Mouse (Mus musculus) kidney, embryonic 14.5 days (tissue): Measurements from ENCODE around the gene Mrps18b. TPM values are rescaled to one million over a fixed set of nuclear protein-coding genes. Genes with fewer than 3 reads are reported as not detected.

Experiments
- ATAC-seq: fragments of 200-750 bp; cut with Nextera tagmentation; 2 replicates; pipeline ENCODE4 v1.8.0; 2017; ENCODE audit warnings: moderate number of reproducible peaks, mild to moderate bottlenecking, moderate TSS enrichment, moderate library complexity; ENCODE audit not compliant: low FRiP score, low TSS enrichment
- H3K27ac ChIP-seq: fragments of 300-500 bp; sonication (generic); 2 replicates; pipeline ENCODE4 v1.5.1; 2014; ENCODE audit warnings: low read depth, mild to moderate bottlenecking, low read length, moderate library complexity, mixed read lengths
- H3K27me3 ChIP-seq: fragments of 300-500 bp; sonication (generic); 2 replicates; pipeline ENCODE4 v1.6.1; 2014; ENCODE audit warnings: mild to moderate bottlenecking, low read length; ENCODE audit not compliant: control insufficient read depth, insufficient read depth
- H3K36me3 ChIP-seq: fragments of 300-500 bp; sonication (generic); 2 replicates; pipeline ENCODE4 v1.6.1; 2014; ENCODE audit warnings: low read length, mixed read lengths; ENCODE audit not compliant: control insufficient read depth, insufficient read depth
- H3K4me1 ChIP-seq: fragments of 300-500 bp; sonication (generic); 2 replicates; pipeline ENCODE4 v1.6.1; 2014; ENCODE audit warnings: low read length, mixed read lengths; ENCODE audit not compliant: control insufficient read depth, insufficient read depth
- H3K4me2 ChIP-seq: fragments of 300-500 bp; sonication (generic); replicated peaks from 2 replicates; pipeline ENCODE4 v1.6.1; 2014; ENCODE audit warnings: low read depth, mild to moderate bottlenecking, low read length
- H3K4me3 ChIP-seq: fragments of 300-500 bp; sonication (generic); 2 replicates; pipeline ENCODE4 v1.5.1; 2014; ENCODE audit warnings: mild to moderate bottlenecking, low read length
- H3K9ac ChIP-seq: fragments of 300-500 bp; sonication (generic); 2 replicates; pipeline ENCODE4 v1.6.1; 2014; ENCODE audit warnings: low read depth, mild to moderate bottlenecking, low read length, moderate library complexity
- H3K9me3 ChIP-seq: fragments of 300-500 bp; sonication (generic); 2 replicates; pipeline ENCODE4 v1.6.1; 2016; ENCODE audit warnings: low read length; ENCODE audit not compliant: control insufficient read depth
- WGBS: fragments of 180-500 bp; shearing (Covaris S2); extraction: QIAGEN DNeasy Blood & Tissue Kit; methylation state at CpG from one replicate; pipeline ENCODE4 v1.1.7; 2014; 5-methylcytosine and 5-hydroxymethylcytosine counted together
- polyA plus RNA-seq: library from polyadenylated mRNA; unstranded; fragments of >200 nt; fragmentation: Nextera tagmentation; extraction: Ambion mirVana; gene quantifications from 2 replicates; pipeline ENCODE4 v1.2.1, GENCODE M21; 2014

Mrps18b gene
- polyA plus RNA-seq, 1 experiment from 2014 or later, result 101 TPM

- Histone ChIP-seq H3K4me3 (peak within 1 kb of the TSS; percentile 83), H3K27ac (peak within 1 kb of the TSS; percentile 82), H3K27me3 (no peaks in the 10 kb centered on the region), H3K4me1 (peaks cover 12% of the 10 kb centered on the region), H3K36me3 (peaks cover 57% of the 10 kb centered on the region), H3K9me3 (no peaks in the 10 kb centered on the region), H3K4me2 (peak within 1 kb of the TSS; percentile 88), H3K9ac (peak within 1 kb of the TSS; percentile 89)
- peak; percentile 93 for ATAC-seq
- WGBS, result under 1% methylated on average over 61 of the region's 86 CpGs
Observed at GRCm38 (mm10) chr17:35896781-35897643, 19.2 kb downstream of the Mrps18b start, which contains the start of gene 2310061I04Rik. 2310061I04Rik (minus strand) TSS chr17:35897431.

GRCm38 (mm10) chr17:35887725-35888124 lies 28.5 kb downstream of the Mrps18b start:
- Histone ChIP-seq H3K4me3 (no peak overlapping the region), H3K27ac (no peak overlapping the region), H3K9ac (no peak overlapping the region), H3K9me3 (no peaks in the 10 kb centered on the region), H3K4me2 (no peak overlapping the region), H3K36me3 (peaks cover 94% of the 10 kb centered on the region), H3K27me3 (no peaks in the 10 kb centered on the region), H3K4me1 (no peaks in the 10 kb centered on the region)
- 72% methylated on average over 17 of the region's 17 CpGs for WGBS
- ATAC-seq, result no peak

- H3K27me3 ChIP-seq, result no peaks in the 10 kb centered on the region
- peaks cover 70% of the 10 kb centered on the region for H3K36me3 ChIP-seq
- WGBS, result 97% methylated on average over 14 of the region's 14 CpGs
Observed at GRCm38 (mm10) chr17:35883777-35884176, 32.4 kb downstream of the Mrps18b start.

GRCm38 (mm10) chr17:35882924-35883323 lies 33.3 kb downstream of the Mrps18b start:
- Histone ChIP-seq H3K9me3 (no peaks in the 10 kb centered on the region), H3K27me3 (no peaks in the 10 kb centered on the region), H3K9ac (no peak overlapping the region), H3K27ac (no peak overlapping the region), H3K4me2 (no peak overlapping the region), H3K4me1 (no peaks in the 10 kb centered on the region; the same call in 1 of the 2 replicates), H3K4me3 (no peak overlapping the region), H3K36me3 (peaks cover 61% of the 10 kb centered on the region)
- ATAC-seq, result no peak
- 93% methylated on average over 17 of the region's 17 CpGs for WGBS

More at GRCm38 (mm10) chr17:35883777-35884176, 32.4 kb downstream of the Mrps18b start:
- H3K27ac ChIP-seq, result no peak overlapping the region
- no peak overlapping the region for H3K9ac ChIP-seq
- H3K4me1 ChIP-seq, result no peaks in the 10 kb centered on the region; the same call in 1 of the 2 replicates
- no peaks in the 10 kb centered on the region for H3K9me3 ChIP-seq
- ATAC-seq, result no peak
- H3K4me3 ChIP-seq, result no peak overlapping the region
- H3K4me2 ChIP-seq, result no peak overlapping the region

- Histone ChIP-seq H3K36me3 (peaks cover 47% of the 10 kb centered on the region), H3K27ac (no peak within 1 kb of the TSS)
Observed at GRCm38 (mm10) chr17:35879245-35880057, 36.7 kb downstream of the Mrps18b start, which contains the start of gene Dhx16. Dhx16 (plus strand) TSS chr17:35879819.

GRCm38 (mm10) chr17:35874721-35875120 lies 41.5 kb downstream of the Mrps18b start:
- H3K9ac ChIP-seq, result no peak overlapping the region
- peaks cover 31% of the 10 kb centered on the region for H3K36me3 ChIP-seq
- no peak for ATAC-seq
- H3K9me3 ChIP-seq, result no peaks in the 10 kb centered on the region
- H3K27me3 ChIP-seq, result no peaks in the 10 kb centered on the region
- no peak overlapping the region for H3K4me2 ChIP-seq
- peaks cover 5% of the 10 kb centered on the region for H3K4me1 ChIP-seq
- 81% methylated on average over 6 of the region's 6 CpGs for WGBS
- H3K27ac ChIP-seq, result no peak overlapping the region
- H3K4me3 ChIP-seq, result no peak overlapping the region

More at GRCm38 (mm10) chr17:35879245-35880057, 36.7 kb downstream of the Mrps18b start, which contains the start of gene Dhx16:
- Histone ChIP-seq H3K4me1 (no peaks in the 10 kb centered on the region; the same call in 1 of the 2 replicates), H3K4me3 (peak within 1 kb of the TSS; percentile 98), H3K9me3 (no peaks in the 10 kb centered on the region), H3K4me2 (peak within 1 kb of the TSS; percentile 63), H3K27me3 (no peaks in the 10 kb centered on the region), H3K9ac (peak within 1 kb of the TSS; percentile 91)
- WGBS, result 6% methylated on average over 66 of the region's 66 CpGs
- peak; percentile 90 for ATAC-seq

- Histone ChIP-seq H3K27me3 (no peaks in the 10 kb centered on the region), H3K27ac (no peak overlapping the region), H3K4me2 (no peak overlapping the region), H3K4me1 (peaks cover 13% of the 10 kb centered on the region), H3K36me3 (peaks cover 31% of the 10 kb centered on the region), H3K4me3 (no peak overlapping the region), H3K9ac (no peak overlapping the region), H3K9me3 (no peaks in the 10 kb centered on the region)
- ATAC-seq, result peak; percentile 61; the same call in 1 of the 2 replicates
- 36% methylated on average over 21 of the region's 21 CpGs for WGBS
Observed at GRCm38 (mm10) chr17:35873774-35874519, 42.2 kb downstream of the Mrps18b start.
